Mouse (Mus musculus) olfactory bulb, adult 2 months (tissue): ENCODE data around the gene Dusp22.

Experiments
- CTCF ChIP-seq: fragments of 200-500 bp; IDR thresholded peaks from 2 replicates; pipeline ENCODE4 v1.5.1; 2012; ENCODE audit warnings: low read depth, mild to moderate bottlenecking, low read length, moderate library complexity; ENCODE audit not compliant: insufficient read depth
- POLR2A ChIP-seq: fragments of 200-500 bp; IDR thresholded peaks from 2 replicates; pipeline ENCODE4 v1.6.1; 2012; ENCODE audit warnings: mild to moderate bottlenecking, low read depth, low read length, moderate library complexity; ENCODE audit not compliant: insufficient read depth

DNA sequence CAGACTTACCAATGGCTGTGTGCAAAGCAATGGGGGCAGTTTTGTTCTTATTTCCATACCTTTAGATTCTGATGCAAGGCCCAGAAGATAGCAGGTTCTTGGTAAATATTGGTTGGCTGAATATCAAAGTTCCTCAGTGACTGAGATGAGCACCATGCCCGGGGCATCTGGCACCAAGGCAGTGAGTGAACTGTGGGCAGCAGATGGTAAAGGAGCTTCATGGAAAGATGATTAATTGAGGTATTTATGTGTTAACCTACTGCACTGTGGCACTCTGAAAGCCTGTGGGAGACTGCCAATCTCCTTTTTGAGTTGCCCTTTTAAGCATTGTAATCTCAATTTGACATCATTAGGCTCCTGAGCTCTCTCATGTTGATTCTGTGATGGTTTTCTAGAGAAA is 9.1 kb upstream of the Dusp22 start:
- no peak for TF ChIP-seq CTCF
- no peak for TF ChIP-seq POLR2A
